Mouse (Mus musculus) small intestine, adult 2 months (tissue): ENCODE data around the gene Slc35b3.

Experiments
- CTCF ChIP-seq: fragments of 200-500 bp; IDR thresholded peaks from 2 replicates; pipeline ENCODE4 v1.5.1; 2012; ENCODE audit warnings: low read depth, mild to moderate bottlenecking, control low read depth, inconsistent platforms, low read length, moderate library complexity, mixed read lengths; ENCODE audit not compliant: insufficient replicate concordance, insufficient read length; ENCODE audit errors: extremely low read depth
- POLR2A ChIP-seq: fragments of 200-500 bp; IDR thresholded peaks from 2 replicates; pipeline ENCODE4 v1.6.1; 2012; ENCODE audit warnings: low read depth, mild to moderate bottlenecking, control low read depth, inconsistent platforms, low read length, moderate library complexity

- no peak for TF ChIP-seq CTCF
- TF ChIP-seq POLR2A = no peak
Observed at GRCm38 (mm10) chr13:38941280-38941679, 19.4 kb downstream of the Slc35b3 start.
